Mouse (Mus musculus) liver (tissue): ENCODE results near the gene Gm40460.
A peak's percentile ranks its signal among the peaks of the same experiment; 100 is the strongest.
"Not testable (repeated sequence)": the region's sequence is repeated elsewhere in the genome, so short reads cannot be mapped to it uniquely, and the experiment has no call there.

Experiments
- DNase-seq: peaks from one replicate; pipeline ENCODE4 v3.0.0-alpha.2; 2020; ENCODE audit warnings: mixed read lengths

Gene Gm40460

GRCm38 (mm10) chr7:142240978-142241377, at the start of gene Gm40460:
Gm40460 (minus strand) TSS chr7:142241078.
- no peak for DNase-seq

- DNase-seq, result peak; percentile 5
Measured at GRCm38 (mm10) chr7:142285910-142286612, 45.2 kb upstream of the Gm40460 start.

- DNase-seq, result peak; percentile 5
Measured at GRCm38 (mm10) chr7:142285130-142285835, 44.4 kb upstream of the Gm40460 start.

GRCm38 (mm10) chr7:142284615-142285080, 43.8 kb upstream of the Gm40460 start:
- peak; percentile 87 for DNase-seq

- DNase-seq, result peak; percentile 46
Measured at GRCm38 (mm10) chr7:142284023-142284591, 43.2 kb upstream of the Gm40460 start.

- not testable (repeated sequence) for DNase-seq
Measured at GRCm38 (mm10) chr7:142282847-142283246, 42.0 kb upstream of the Gm40460 start.

GRCm38 (mm10) chr7:142279291-142279690, 38.4 kb upstream of the Gm40460 start:
- DNase-seq, result not testable (repeated sequence)

- DNase-seq, result peak; percentile 51
Measured at GRCm38 (mm10) chr7:142278183-142278582, 37.3 kb upstream of the Gm40460 start.

GRCm38 (mm10) chr7:142274263-142274662, 33.4 kb upstream of the Gm40460 start, which contains the start of gene Gm4559:
Gm4559 (minus strand) TSS chr7:142274363.
- DNase-seq, result not testable (repeated sequence)

GRCm38 (mm10) chr7:142258254-142258653, 17.4 kb upstream of the Gm40460 start, which contains the start of gene Gm2431:
Gm2431 (minus strand) TSS chr7:142258354.
- not testable (repeated sequence) for DNase-seq

- DNase-seq, result no peak
Measured at GRCm38 (mm10) chr7:142255517-142255916, 14.6 kb upstream of the Gm40460 start.

GRCm38 (mm10) chr7:142249824-142250223, 8.9 kb upstream of the Gm40460 start:
- DNase-seq, result peak; percentile 5

GRCm38 (mm10) chr7:142231540-142231939, 9.3 kb downstream of the Gm40460 start:
- no peak for DNase-seq

- DNase-seq, result not testable (repeated sequence)
Measured at GRCm38 (mm10) chr7:142229871-142230270, 11.0 kb downstream of the Gm40460 start, which contains the start of gene Krtap5-5. Krtap5-5 (minus strand) TSS chr7:142229971.

- DNase-seq, result peak; percentile 4
Measured at GRCm38 (mm10) chr7:142224518-142224917, 16.4 kb downstream of the Gm40460 start.

GRCm38 (mm10) chr7:142212136-142212535, 28.7 kb downstream of the Gm40460 start:
- not testable (repeated sequence) for DNase-seq

GRCm38 (mm10) chr7:142211559-142211958, 29.3 kb downstream of the Gm40460 start, which contains the start of gene Gm7579:
Gm7579 (plus strand) TSS chr7:142211859.
- DNase-seq, result no peak

GRCm38 (mm10) chr7:142206891-142207290, 34.0 kb downstream of the Gm40460 start:
- DNase-seq, result not testable (repeated sequence)

- DNase-seq, result no peak
Measured at GRCm38 (mm10) chr7:142205488-142205887, 35.4 kb downstream of the Gm40460 start.

- no peak for DNase-seq
Measured at GRCm38 (mm10) chr7:142201064-142201463, 39.8 kb downstream of the Gm40460 start, which contains the start of gene Krtap5-3. Krtap5-3 (plus strand) TSS chr7:142201364.

- no peak for DNase-seq
Measured at GRCm38 (mm10) chr7:142198748-142199147, 42.1 kb downstream of the Gm40460 start.
